Mouse (Mus musculus) hindbrain, embryonic 12.5 days (tissue): ENCODE measurements at regions not wholly inside any gene's neighbourhood (a gene's known extent, or its start where the extent isn't known, plus 50 kb on each side); places are given as distances from the start of the nearest gene placed in this dataset.

Experiments
- ATAC-seq: fragments of 200-750 bp; cut with Nextera tagmentation; 2 replicates; pipeline ENCODE4 v1.8.0; 2017; ENCODE audit warnings: moderate TSS enrichment; ENCODE audit not compliant: low FRiP score
- H3K27ac ChIP-seq: fragments of 300-500 bp; sonication (generic); 2 replicates; pipeline ENCODE4 v1.5.1; 2016; ENCODE audit warnings: mild to moderate bottlenecking
- H3K27me3 ChIP-seq: fragments of 300-500 bp; sonication (generic); 2 replicates; pipeline ENCODE4 v1.6.1; 2016; ENCODE audit warnings: mild to moderate bottlenecking
- H3K36me3 ChIP-seq: fragments of 300-500 bp; sonication (generic); 2 replicates; pipeline ENCODE4 v1.6.1; 2016; ENCODE audit warnings: mild to moderate bottlenecking
- H3K4me1 ChIP-seq: fragments of 300-500 bp; sonication (generic); 2 replicates; pipeline ENCODE4 v1.6.1; 2016
- H3K4me2 ChIP-seq: fragments of 300-500 bp; sonication (generic); replicated peaks from 2 replicates; pipeline ENCODE4 v1.6.1; 2016; ENCODE audit warnings: mild to moderate bottlenecking
- H3K4me3 ChIP-seq: fragments of 300-500 bp; sonication (generic); 2 replicates; pipeline ENCODE4 v1.5.1; 2016; ENCODE audit warnings: mild to moderate bottlenecking
- H3K9ac ChIP-seq: fragments of 300-500 bp; sonication (generic); 2 replicates; pipeline ENCODE4 v1.6.1; 2016; ENCODE audit warnings: mild to moderate bottlenecking, moderate library complexity
- H3K9me3 ChIP-seq: fragments of 300-500 bp; sonication (generic); replicated peaks from 2 replicates; pipeline ENCODE4 v1.6.1; 2016; ENCODE audit warnings: mild to moderate bottlenecking
- WGBS: fragments of 180-500 bp; shearing (Covaris S2); methylation state at CpG from one replicate; pipeline ENCODE4 v1.1.7; 2016; 5-methylcytosine and 5-hydroxymethylcytosine counted together

DNA sequence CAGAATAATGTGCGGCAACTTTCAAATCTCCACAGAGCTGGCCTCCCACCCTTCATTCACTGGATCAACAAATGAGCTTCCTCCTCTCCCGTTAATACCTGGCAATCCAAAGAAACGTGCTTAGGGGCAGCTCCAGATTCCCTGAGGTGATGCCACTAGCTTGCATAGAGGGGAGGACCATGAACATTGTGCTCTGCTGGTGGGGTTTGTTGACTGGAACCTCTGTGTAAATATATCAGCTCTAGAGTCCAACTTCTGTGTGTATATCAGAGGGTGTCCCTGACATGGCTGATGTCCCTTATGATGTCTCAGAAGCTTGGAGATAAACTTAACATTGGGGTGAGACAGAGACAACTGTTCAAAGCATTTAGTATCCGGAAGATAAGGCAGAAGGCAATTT lies 209.6 kb upstream of the Prep start:
- H3K4me3 ChIP-seq = no peak overlapping the region
- no peak for ATAC-seq
- H3K4me2 ChIP-seq = no peak overlapping the region
- no peak overlapping the region for H3K9ac ChIP-seq
- no peaks in the 10 kb centered on the region for H3K4me1 ChIP-seq
- H3K36me3 ChIP-seq = no peaks in the 10 kb centered on the region
- no peaks in the 10 kb centered on the region for H3K9me3 ChIP-seq
- no peak overlapping the region for H3K27ac ChIP-seq
- H3K27me3 ChIP-seq = no peaks in the 10 kb centered on the region
- WGBS = 89% methylated on average over 4 of the region's 4 CpGs

DNA sequence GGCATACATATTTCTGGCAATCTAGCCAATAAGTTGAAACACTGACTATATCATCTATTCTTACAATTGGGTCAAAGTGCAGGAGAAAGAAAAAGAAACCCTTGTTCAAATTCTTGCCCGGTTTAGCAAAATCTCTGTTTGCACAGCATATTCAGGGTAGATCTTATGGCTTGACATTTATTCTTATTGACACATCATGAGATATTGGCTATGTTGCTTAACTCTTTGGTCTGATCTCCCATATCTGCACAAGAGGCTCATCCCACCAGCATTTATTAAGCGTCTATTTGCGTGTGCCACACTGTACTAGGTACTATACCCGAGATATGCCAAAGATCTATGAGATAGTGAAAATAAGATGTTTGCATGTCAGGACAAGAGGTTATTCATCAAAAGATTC lies 212.9 kb upstream of the Prep start:
- 98% methylated on average over 4 of the region's 4 CpGs for WGBS
- H3K9me3 ChIP-seq = no peaks in the 10 kb centered on the region
- no peak overlapping the region for H3K4me3 ChIP-seq
- H3K4me2 ChIP-seq = no peak overlapping the region
- ATAC-seq = no peak
- H3K27ac ChIP-seq = no peak overlapping the region
- H3K4me1 ChIP-seq = no peaks in the 10 kb centered on the region
- no peak overlapping the region for H3K9ac ChIP-seq
- no peaks in the 10 kb centered on the region for H3K27me3 ChIP-seq
- H3K36me3 ChIP-seq = no peaks in the 10 kb centered on the region

DNA sequence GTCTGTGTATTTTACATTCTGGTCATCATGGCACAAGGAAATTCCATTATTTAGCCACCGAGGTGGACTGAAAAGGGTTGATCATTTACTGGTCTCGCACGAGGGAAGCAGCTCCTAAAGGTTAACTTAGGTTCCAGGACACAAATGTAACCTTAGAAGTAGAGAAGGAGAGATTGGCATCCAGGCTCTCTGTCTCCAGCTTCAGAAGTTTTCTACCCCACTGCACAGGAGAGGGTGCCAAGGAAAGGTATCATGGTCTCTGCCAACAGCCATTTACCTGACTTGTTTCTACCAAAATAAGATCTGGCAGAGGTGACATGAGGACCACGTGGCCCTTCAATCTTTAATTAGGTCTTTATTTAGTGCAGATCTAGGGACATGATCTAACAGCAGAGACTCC lies 218.0 kb upstream of the Prep start:
- no peaks in the 10 kb centered on the region for H3K9me3 ChIP-seq
- 74% methylated on average over 4 of the region's 4 CpGs for WGBS
- H3K4me3 ChIP-seq = no peak overlapping the region
- H3K9ac ChIP-seq = no peak overlapping the region
- no peak overlapping the region for H3K4me2 ChIP-seq
- H3K4me1 ChIP-seq = 0 out of 2 replicates have a peak, but pooled peaks cover 2% of the 10 kb centered on the region
- no peaks in the 10 kb centered on the region for H3K36me3 ChIP-seq
- H3K27me3 ChIP-seq = no peaks in the 10 kb centered on the region
- ATAC-seq = no peak
- H3K27ac ChIP-seq = no peak overlapping the region

DNA sequence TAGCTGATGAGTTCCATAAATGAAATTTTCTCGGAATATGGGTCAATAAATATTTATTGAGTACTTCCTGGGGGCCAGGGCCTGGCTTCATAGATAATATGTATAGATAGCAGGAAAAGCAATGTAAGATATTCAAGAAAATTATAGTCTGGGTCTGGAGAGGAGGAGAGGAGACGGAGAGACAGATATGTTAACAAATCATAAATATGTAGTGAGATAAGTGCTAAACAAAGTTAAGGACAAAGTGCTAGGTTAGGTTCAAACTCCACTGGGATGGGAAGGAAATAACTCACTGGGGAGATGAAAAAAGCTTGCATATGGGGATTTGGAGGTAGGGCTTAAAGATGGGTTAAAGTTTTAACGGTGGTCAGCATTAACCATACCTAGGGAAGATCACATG lies 220.2 kb upstream of the Prep start:
- H3K4me2 ChIP-seq = no peak overlapping the region
- ATAC-seq = no peak
- no peak overlapping the region for H3K27ac ChIP-seq
- 89% methylated on average over 3 of the region's 3 CpGs for WGBS
- no peak overlapping the region for H3K4me3 ChIP-seq
- H3K9ac ChIP-seq = no peak overlapping the region
- H3K9me3 ChIP-seq = no peaks in the 10 kb centered on the region
- no peaks in the 10 kb centered on the region for H3K27me3 ChIP-seq
- H3K4me1 ChIP-seq = 0 out of 2 replicates have a peak, but pooled peaks cover 2% of the 10 kb centered on the region
- H3K36me3 ChIP-seq = no peaks in the 10 kb centered on the region

DNA sequence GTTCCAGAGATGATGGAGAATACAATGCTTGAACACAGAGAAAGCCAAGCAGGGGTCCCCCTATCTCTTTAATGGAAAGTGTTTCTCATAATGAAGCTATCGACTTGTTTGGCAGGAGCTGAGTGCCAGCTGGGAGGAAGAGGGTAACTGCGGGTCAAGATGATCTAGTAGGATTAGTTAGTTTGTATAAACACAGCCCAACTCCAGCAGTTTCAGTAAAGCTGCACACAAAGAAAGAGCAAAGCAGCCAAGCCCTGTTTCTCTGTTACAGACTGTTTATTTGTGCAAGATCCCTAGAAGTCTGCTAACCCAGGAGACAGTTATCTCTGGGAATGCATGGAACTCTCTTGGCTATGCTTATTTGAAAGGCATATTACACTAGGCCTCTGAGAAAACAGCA lies 220.9 kb upstream of the Prep start:
- H3K4me2 ChIP-seq = no peak overlapping the region
- WGBS = 32% methylated on average over 2 of the region's 2 CpGs
- no peak overlapping the region for H3K4me3 ChIP-seq
- H3K9ac ChIP-seq = no peak overlapping the region
- no peak for ATAC-seq
- H3K36me3 ChIP-seq = no peaks in the 10 kb centered on the region
- H3K27me3 ChIP-seq = no peaks in the 10 kb centered on the region
- no peak overlapping the region for H3K27ac ChIP-seq
- H3K9me3 ChIP-seq = no peaks in the 10 kb centered on the region
- 0 out of 2 replicates have a peak, but pooled peaks cover 2% of the 10 kb centered on the region for H3K4me1 ChIP-seq

DNA sequence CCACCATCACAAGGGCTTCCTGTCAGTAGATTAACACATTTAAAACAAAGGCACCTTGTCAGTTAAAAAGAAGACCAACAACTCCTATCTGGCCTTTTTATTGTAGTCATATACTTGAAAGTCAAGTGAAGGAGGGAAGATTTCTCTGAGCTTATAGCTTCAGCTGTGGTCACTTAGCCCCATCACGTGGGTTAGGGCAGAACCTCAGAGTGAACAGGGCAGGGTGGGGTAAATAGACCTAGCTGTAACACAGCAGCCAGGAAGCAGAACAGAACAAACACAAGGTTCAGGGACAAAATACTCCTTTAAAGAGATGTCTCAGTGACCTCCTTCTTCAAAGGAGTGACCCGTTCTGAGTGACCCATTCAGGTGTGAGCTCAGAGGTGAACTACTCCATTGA lies 226.6 kb upstream of the Prep start:
- no peaks in the 10 kb centered on the region for H3K27me3 ChIP-seq
- H3K4me2 ChIP-seq = no peak overlapping the region
- no peak overlapping the region for H3K9ac ChIP-seq
- H3K4me3 ChIP-seq = no peak overlapping the region
- no peaks in the 10 kb centered on the region for H3K36me3 ChIP-seq
- ATAC-seq = no peak
- H3K4me1 ChIP-seq = no peaks in the 10 kb centered on the region
- 80% methylated on average over 2 of the region's 2 CpGs for WGBS
- H3K9me3 ChIP-seq = no peaks in the 10 kb centered on the region
- H3K27ac ChIP-seq = no peak overlapping the region

DNA sequence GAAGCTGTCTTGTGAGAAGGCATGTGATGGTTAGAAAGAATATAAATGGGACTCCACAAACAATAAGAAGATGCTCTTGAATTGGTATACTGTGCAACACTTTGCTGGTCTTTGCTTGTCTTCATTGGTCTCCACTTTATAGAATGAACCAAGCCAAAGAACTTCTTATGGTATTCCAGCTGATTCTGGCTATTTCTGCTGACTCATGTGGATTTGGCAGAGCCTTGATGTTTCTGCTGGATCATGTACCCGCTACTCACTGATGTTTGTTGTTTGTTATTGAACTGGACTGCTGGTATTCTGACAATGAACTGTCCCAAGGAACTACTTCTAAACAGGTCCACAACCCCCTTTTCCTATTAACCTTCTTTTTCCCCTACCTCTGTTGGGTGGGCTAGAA lies 234.5 kb upstream of the Prep start:
- Histone ChIP-seq H3K4me1 (no peaks in the 10 kb centered on the region), H3K4me3 (no peak overlapping the region), H3K36me3 (no peaks in the 10 kb centered on the region), H3K27ac (no peak overlapping the region), H3K9me3 (no peaks in the 10 kb centered on the region), H3K9ac (no peak overlapping the region), H3K27me3 (no peaks in the 10 kb centered on the region), H3K4me2 (no peak overlapping the region)
- no peak for ATAC-seq
- WGBS = 89% methylated on average over 1 of the region's 1 CpGs

DNA sequence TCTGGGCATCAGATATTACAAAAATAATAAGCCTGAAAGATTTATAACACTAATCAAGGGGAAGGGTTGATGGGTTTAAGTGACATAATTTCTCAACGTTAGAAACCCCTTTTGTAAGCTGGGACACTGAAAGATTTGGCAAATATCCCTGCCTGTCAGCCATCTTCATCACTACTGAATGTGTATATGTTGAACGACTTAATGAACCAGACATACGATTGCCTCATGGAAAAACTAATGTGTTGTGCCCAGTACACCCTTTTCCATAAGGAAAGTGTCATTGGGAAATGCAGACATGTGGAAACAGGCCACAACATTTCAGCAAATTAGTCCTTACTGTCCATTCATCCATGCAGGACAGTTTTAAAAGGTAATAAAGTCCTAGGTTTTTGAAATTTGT lies 240.7 kb upstream of the Prep start:
- Histone ChIP-seq H3K4me1 (no peaks in the 10 kb centered on the region), H3K27ac (no peak overlapping the region), H3K4me2 (no peak overlapping the region), H3K9ac (no peak overlapping the region), H3K4me3 (no peak overlapping the region), H3K9me3 (no peaks in the 10 kb centered on the region), H3K27me3 (no peaks in the 10 kb centered on the region), H3K36me3 (no peaks in the 10 kb centered on the region)
- WGBS = 84% methylated on average over 3 of the region's 3 CpGs
- ATAC-seq = no peak

DNA sequence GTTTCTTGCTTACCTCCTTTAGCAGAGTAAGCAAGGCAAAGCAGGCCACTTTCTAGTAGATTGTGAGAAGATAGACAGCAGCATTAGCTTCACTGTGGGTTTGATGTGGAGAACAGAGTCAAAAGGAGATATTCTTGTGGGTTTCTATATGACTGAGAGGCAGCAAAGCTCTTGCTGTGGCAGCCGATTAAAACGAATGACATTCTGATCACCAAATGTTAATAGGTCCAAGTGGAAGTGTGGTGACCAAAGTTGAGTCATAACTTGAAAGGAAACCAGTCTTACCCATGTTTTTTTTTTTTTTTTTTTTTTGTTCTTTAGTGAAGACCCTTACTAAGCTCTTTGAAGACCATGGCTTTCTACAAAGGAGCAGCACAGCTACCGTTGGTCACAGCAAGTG lies 245.3 kb upstream of the Prep start:
- no peaks in the 10 kb centered on the region for H3K9me3 ChIP-seq
- H3K4me2 ChIP-seq = no peak overlapping the region
- no peaks in the 10 kb centered on the region for H3K4me1 ChIP-seq
- no peak overlapping the region for H3K27ac ChIP-seq
- H3K27me3 ChIP-seq = no peaks in the 10 kb centered on the region
- no peak overlapping the region for H3K9ac ChIP-seq
- WGBS = 95% methylated on average over 3 of the region's 3 CpGs
- no peaks in the 10 kb centered on the region for H3K36me3 ChIP-seq
- ATAC-seq = no peak
- no peak overlapping the region for H3K4me3 ChIP-seq

DNA sequence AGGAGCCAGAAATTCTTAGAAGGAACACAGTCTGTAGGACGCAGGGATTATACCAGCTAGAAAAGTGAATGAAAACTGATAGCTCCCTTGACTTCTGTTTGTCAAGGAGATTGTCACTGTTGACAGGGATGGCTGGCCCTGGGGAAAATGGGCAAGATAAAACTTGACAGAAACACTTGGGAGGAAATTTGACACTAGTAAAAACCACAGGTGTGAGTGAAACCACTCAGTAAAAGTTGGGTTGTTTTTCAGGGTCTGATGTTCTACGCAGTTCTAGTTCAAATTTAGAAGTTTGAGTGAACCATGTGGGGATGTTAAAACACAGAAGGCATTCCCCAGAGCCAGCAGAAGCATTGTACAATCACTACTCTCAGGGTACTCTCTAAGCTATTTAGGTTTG lies 246.6 kb upstream of the Prep start:
- H3K9me3 ChIP-seq = no peaks in the 10 kb centered on the region
- 70% methylated on average over 2 of the region's 2 CpGs for WGBS
- no peak overlapping the region for H3K27ac ChIP-seq
- H3K4me2 ChIP-seq = no peak overlapping the region
- no peak overlapping the region for H3K9ac ChIP-seq
- no peaks in the 10 kb centered on the region for H3K36me3 ChIP-seq
- no peaks in the 10 kb centered on the region for H3K27me3 ChIP-seq
- H3K4me1 ChIP-seq = no peaks in the 10 kb centered on the region
- no peak for ATAC-seq
- no peak overlapping the region for H3K4me3 ChIP-seq

DNA sequence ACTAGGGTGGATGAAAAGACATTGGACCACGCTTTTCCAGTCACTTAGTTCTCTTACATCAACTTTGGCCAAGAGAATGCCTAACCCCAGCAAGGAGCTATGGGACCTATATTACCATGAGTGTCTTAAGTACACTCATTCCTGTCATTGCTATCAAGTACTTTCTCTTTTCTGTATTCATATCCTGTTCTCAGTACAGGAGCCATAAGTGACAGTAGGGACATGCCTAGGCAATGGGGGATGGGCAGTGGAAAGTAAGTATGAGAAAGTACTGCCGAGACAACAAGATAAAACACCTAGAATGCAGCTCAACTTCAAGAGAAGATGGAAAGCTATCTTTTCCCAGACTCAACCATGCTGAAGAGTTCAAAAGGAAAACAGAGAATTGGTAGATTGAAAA lies 247.6 kb upstream of the Prep start:
- Histone ChIP-seq H3K9me3 (no peaks in the 10 kb centered on the region), H3K27me3 (no peaks in the 10 kb centered on the region), H3K9ac (no peak overlapping the region), H3K4me3 (no peak overlapping the region), H3K36me3 (no peaks in the 10 kb centered on the region), H3K27ac (no peak overlapping the region), H3K4me2 (no peak overlapping the region), H3K4me1 (no peaks in the 10 kb centered on the region)
- ATAC-seq = no peak
- WGBS = 93% methylated on average over 2 of the region's 2 CpGs

DNA sequence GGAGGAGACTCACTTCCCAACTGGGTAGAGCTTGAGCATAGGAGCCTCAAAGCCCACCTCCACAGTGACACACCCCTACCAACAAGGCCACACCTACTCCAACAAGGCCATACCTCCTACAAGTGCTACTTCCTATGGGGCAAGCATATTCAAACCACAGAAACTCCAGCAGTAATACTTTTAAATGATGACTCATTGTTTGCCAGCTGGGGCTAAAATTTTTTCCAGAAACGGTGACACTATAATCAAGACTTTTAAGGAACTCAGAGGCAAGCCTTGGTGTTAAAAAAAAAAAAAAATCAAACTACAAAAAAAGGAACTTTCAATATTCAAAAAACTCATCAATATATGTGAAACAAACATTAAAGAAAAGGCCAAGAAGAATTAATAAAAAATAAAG lies 248.4 kb upstream of the Prep start:
- no peaks in the 10 kb centered on the region for H3K36me3 ChIP-seq
- WGBS = 94% methylated on average over 1 of the region's 1 CpGs
- H3K4me3 ChIP-seq = no peak overlapping the region
- no peak overlapping the region for H3K27ac ChIP-seq
- no peak for ATAC-seq
- no peak overlapping the region for H3K4me2 ChIP-seq
- no peaks in the 10 kb centered on the region for H3K27me3 ChIP-seq
- H3K9ac ChIP-seq = no peak overlapping the region
- no peaks in the 10 kb centered on the region for H3K4me1 ChIP-seq
- H3K9me3 ChIP-seq = no peaks in the 10 kb centered on the region

DNA sequence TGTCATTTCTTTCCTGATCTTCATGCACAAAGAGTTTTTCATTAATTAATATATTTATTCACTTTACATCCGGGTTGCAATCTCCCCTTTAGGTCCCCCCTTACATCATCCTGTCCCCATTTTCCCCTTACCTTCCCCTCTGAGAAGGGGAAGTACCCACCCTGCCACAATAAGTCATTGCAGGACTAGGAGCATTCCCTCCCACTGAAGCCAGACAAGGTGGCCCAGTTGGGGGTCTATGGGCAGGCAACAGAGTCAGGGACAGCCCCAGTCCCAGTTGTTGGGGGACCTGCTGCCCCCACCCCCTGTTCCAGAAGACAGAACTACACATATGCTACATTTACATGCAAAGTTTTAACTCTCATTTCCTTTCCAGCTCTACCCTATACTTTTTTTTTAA lies 267.9 kb upstream of the Prdm1 start:
- Histone ChIP-seq H3K36me3 (no peaks in the 10 kb centered on the region), H3K27ac (no peak overlapping the region), H3K4me3 (no peak overlapping the region), H3K9ac (no peak overlapping the region), H3K9me3 (peaks cover 5% of the 10 kb centered on the region), H3K4me1 (no peaks in the 10 kb centered on the region), H3K27me3 (no peaks in the 10 kb centered on the region), H3K4me2 (no peak overlapping the region)
- no peak for ATAC-seq
- WGBS = 71% methylated on average over 1 of the region's 1 CpGs

DNA sequence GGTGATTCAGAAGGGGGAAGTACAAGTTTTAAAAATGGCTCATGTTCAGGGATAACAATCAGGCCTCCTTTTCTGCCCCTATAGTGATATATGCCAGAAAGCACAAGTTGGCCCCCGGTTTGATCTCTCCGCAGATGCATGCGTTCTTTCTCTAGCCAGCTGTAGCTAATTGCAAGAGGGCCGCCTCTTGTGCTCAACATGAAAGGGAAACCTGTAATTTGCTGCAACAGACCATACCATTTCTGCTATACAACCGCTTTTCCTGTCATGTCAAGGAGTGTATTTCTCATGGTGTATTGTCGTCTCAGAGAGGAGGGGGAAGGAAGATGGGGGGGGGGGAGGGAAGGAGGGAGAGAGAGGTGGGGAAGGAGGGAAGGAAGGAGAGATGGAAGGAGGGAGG lies 257.1 kb upstream of the Prdm1 start:
- Histone ChIP-seq H3K36me3 (no peaks in the 10 kb centered on the region), H3K9ac (no peak overlapping the region), H3K4me2 (no peak overlapping the region), H3K27me3 (no peaks in the 10 kb centered on the region), H3K4me3 (no peak overlapping the region), H3K9me3 (no peaks in the 10 kb centered on the region), H3K27ac (no peak overlapping the region), H3K4me1 (no peaks in the 10 kb centered on the region)
- 49% methylated on average over 6 of the region's 6 CpGs for WGBS
- ATAC-seq = no peak
